Mouse (Mus musculus): ENCODE data around the gene Fgr.
A peak's percentile ranks its signal among the peaks of the same experiment; 100 is the strongest.

- TF ChIP-seq CTCF (IDR thresholded peaks at IDR 0.05; ENCODE audit: low read depth, low read length) (peak; percentile 70), GATA1 (IDR thresholded peaks at IDR 0.05; ENCODE audit: borderline replicate concordance, low read length) (no peak), GATA2 (IDR thresholded peaks at IDR 0.05; ENCODE audit: borderline replicate concordance, low read depth, low read length) (no peak)
Measured at GRCm38 (mm10) chr4:132930784-132931183, 43.1 kb upstream of the Fgr start.

Measured in G1E (cell line).